Comparison of ENCODE assay signal across 8 mouse cellular contexts in the genomic region with DNA sequence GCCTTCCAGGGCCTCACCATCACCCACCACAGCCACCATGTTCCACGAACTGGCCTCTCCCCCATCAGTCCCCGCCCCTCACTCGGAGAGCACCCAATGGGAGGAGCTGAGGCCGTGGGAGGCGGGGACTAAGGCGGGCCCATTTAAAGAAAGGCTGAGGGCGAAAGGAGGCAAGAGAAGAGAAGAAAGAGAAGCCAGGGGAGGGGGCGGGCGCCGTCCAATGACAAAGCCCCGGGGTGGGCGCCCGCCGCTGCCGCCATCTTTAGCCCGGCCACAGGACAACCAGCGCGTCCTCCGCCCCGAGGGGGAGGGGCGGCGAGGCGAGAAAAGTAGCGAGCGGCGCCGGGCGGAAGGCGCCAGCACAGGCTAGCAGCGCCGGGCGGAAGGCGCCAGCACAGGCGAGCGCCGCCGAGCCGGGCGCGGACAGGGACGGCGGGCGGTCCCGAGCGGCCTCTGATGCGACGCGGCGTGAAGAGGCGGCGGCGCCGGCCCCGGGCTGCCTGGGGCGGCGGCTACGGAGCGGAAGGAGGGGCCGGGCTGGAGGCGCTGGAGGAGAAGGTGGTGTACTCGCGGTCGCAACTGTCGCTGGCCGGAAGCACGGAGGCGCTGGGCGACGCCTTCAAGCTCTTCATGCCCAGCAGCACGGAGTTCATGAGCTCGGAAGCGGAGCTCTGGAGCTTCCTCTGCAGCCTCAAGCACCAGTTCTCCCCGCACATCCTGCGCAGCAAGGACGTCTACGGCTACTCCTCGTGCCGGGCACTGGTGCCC. TPM values are rescaled to one million over a fixed set of nuclear protein-coding genes. Genes with fewer than 3 reads are reported as not detected.
DNase-seq lines count a peak whose midpoint lies in the region; ATAC-seq and TF ChIP-seq lines count a peak whose summit lies in the region.

A gene (plus strand): TSS at position 177 of the 768 bp plus-strand sequence.

- no peak for TF ChIP-seq POLR2A in cortical plate, adult 2 months (IDR thresholded peaks at IDR 0.05; ENCODE audit: extremely low read depth, insufficient read depth, low read length)

- peak within 1 kb of the TSS; percentile 100 for H3K27ac ChIP-seq in cortical plate, adult 2 months (ENCODE audit: insufficient read depth, low read length)

- no peak for TF ChIP-seq CTCF in cortical plate, adult 2 months (IDR thresholded peaks at IDR 0.05; ENCODE audit: extremely low read depth, insufficient read depth, low read length)

- ATAC-seq in activated CD4-positive, CD25-positive, alpha-beta regulatory T cell, adult 4 months, result peak; percentile 67
- ATAC-seq in megakaryocyte progenitor cell, adult 5-6 weeks (replicated peaks; ENCODE audit: poor library complexity), result peak; percentile 86

- peaks cover 1% of the 10 kb centered on the region; the same call in 1 of the 2 replicates for H3K4me1 ChIP-seq in cortical plate, adult 2 months (ENCODE audit: control insufficient read depth, insufficient read depth, low read length)

- DNase-seq in gastrocnemius, adult 8-10 months (ENCODE audit: low spot score in 2 of 2), result peak; percentile 69 to 74
- DNase-seq in induced T-regulatory cell, adult 2 months (ENCODE audit: low read depth), result peak; percentile 92
- DNase-seq in left cerebral cortex, adult 9 months (ENCODE audit: low spot score in 2 of 2), result peak; percentile 69 to 84
- DNase-seq in right cerebral cortex, postnatal 14 days, result peak; percentile 78
- peak; percentile 70 to 81 for DNase-seq in urinary bladder, postnatal 36 days (ENCODE audit: low spot score in 2 of 2)

- peak within 1 kb of the TSS; percentile 97 for H3K4me3 ChIP-seq in cortical plate, adult 2 months (ENCODE audit: insufficient read depth, low read length)

RNA-seq across cellular contexts. Expression of the gene that starts here (rescaled TPM):
- polyA plus RNA-seq in activated CD4-positive, CD25-positive, alpha-beta regulatory T cell, adult 4 months (2017; shearing (Covaris generic)), result 1 to 10 TPM in 1 of 2 experiments, under 1 TPM in 1; 0.99 to 1.5 TPM
- polyA plus RNA-seq in cortical plate, adult 2 months (2012; rRNA removed), result 8.4 and 9.2 TPM in 2 replicates
- 1 to 10 TPM; 4.9 to 7.7 (median 5.8) TPM for total RNA-seq in gastrocnemius, adult 8-10 months (2022)
- total RNA-seq in megakaryocyte progenitor cell, adult 5-6 weeks (2015), result 14.3 and 16.4 TPM in 2 replicates
- 16.3 and 17.3 TPM in 2 replicates for total RNA-seq in megakaryocyte progenitor cell, adult 5-6 weeks (2017)

Comparison
In these comparisons a context has a peak if more than half of its experiments do, and no peak if none do; other contexts are left out.
1. Peak in every context shown above with its lines: DNase-seq, ATAC-seq, H3K4me3 ChIP-seq and H3K27ac ChIP-seq.